Mouse (Mus musculus): ENCODE measurements around the gene Hspbp1.

Gene Hspbp1

DNA sequence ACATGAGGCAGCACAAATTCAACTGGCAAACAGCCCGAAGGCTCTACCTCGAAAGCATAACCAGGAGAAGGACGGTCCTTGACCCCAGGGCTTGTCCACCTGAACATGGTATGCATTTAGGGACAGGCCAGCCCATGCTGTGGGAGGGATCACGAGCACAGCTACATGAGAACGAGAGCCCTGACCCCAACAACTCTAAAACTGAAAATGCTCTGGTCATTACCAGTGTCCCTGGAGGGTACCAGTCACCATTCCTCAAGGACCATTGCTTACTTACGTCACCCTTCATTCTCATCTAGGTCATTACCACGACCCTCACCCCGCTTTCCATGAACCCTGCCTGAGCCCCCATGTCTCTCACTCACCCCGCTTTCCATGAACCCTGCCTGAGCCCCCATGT lies 15.7 kb downstream of the Hspbp1 start:
- in situ Hi-C loops (cut with MboI, MseI) = loop anchor here (25.0 kb wide), 1 partner anchor 1032 kb away; the partner anchor contains the start of genes Cnot3, Prpf31 and Tfpt

- in situ Hi-C loops (cut with MboI, MseI) = loop anchor here (25.0 kb wide), 1 partner anchor 1031 kb away; the partner anchor contains the start of genes Cnot3, Prpf31 and Tfpt
Observed at GRCm38 (mm10) chr7:4668506-4668905, 16.4 kb downstream of the Hspbp1 start.

GRCm38 (mm10) chr7:4666871-4667270 lies 18.0 kb downstream of the Hspbp1 start:
- in situ Hi-C loops (cut with MboI, MseI) = loop anchor here (25.0 kb wide), 1 partner anchor 1030 kb away; the partner anchor contains the start of genes Cnot3, Prpf31 and Tfpt

DNA sequence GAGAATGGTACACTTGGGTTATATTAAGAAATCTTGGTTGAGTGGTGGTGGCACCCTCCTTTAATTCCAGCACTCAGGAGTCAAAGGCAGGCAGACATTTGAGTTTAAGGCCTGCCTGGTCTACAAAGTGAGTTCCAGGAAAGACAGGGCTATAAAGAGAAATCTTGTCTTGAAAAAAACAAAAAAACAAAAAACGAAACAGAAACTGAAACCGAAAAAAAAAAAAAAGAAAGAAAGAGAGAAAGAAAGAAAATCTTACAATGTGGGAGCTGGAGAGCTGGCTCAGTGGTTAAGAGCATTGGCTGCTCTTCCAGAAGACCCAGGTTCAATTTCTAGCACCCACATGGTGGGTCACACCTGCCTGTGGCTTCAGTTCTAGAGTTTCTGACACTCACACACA lies 21.1 kb downstream of the Hspbp1 start:
- in situ Hi-C loops (cut with MboI, MseI) = loop anchor here (25.0 kb wide), 1 partner anchor 1026 kb away; the partner anchor contains the start of genes Cnot3, Prpf31 and Tfpt

DNA sequence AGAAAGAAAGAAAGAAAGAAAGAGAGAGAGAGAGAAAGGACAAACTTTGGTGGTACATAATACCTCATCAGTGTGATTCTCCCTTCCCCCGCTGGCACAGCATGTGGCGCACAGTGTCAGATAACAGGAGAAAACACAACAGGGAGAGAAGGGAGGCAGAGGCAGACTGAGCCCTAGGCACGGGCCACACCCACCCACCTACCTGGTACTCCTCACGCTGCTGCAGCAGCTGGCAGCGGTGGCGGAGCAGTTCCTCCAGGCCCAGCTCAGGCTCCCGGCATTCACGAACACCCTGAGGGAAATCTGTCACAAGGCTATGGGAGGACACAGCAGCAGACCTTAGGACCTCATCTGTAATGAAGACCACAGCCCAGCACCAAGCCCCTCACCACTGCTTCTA lies 21.7 kb downstream of the Hspbp1 start:
- in situ Hi-C loops (cut with MboI, MseI) = loop anchor here (25.0 kb wide), 1 partner anchor 1026 kb away; the partner anchor contains the start of genes Cnot3, Prpf31 and Tfpt

DNA sequence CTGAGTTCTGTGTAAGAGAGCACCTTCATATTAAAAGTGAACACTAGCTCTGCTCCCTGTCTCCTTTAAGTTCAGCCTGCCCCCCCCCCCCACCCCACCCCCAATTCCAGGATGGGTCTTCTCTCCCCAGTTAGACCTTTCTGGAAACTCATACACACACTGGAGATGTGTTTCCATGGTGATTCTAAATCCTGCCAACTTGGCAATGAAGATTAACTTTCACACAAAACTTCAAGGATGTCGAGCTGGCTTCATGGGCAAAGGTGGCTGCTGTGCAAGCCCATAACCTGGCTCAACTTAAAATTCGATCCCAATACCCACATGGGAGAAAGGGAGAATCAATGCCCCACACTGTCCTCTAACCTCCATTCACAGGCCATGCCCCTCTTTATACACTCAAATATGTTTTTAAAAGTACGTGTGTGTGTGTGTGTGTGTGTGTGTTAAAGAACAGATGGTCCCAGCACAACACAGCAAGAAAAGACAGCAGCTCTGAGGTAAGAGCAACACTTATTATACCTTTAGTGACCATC lies 24.9 kb downstream of the Hspbp1 start:
- in situ Hi-C loops (cut with MboI, MseI) = loop anchor here (25.0 kb wide), 1 partner anchor 1023 kb away; the partner anchor contains the start of genes Cnot3, Prpf31 and Tfpt

DNA sequence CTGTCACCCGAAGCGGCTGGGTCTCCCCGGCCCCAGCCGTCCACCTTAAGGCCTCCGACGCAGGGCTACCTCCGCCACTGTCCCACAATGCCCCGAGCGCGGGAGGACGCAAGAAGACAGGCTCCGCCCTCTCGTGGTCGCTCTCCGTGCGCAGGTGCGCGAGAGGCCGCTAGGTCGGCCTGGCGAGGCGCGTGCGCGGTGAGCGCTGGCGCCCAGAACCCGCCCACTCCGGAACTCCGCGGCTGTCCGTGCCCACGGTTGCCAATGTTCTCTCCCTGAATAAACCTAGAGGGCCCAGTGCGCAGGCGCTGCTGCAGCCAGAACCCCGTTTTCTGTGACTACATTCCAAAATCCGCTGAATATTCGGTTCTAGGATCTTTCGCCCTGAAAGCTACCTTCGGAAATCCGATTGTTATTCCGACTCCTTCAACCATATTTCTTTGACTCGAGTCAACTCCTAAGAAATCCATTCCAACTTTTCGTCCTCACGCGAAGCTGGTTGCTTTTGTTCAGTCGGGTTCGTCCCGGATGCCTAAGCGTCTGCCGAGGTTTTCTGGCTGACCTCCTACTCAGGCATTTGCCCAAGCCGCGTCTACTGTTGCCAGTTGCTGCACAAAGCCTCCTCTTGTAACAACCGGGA lies 25.8 kb downstream of the Hspbp1 start, which contains the start of gene Ppp6r1:
Ppp6r1 (minus strand) TSS at position 108 of the 640 bp plus-strand sequence.
- in situ Hi-C loops (cut with MboI, MseI) = loop anchor here (25.0 kb wide), 1 partner anchor 1022 kb away; the partner anchor contains the start of genes Cnot3, Prpf31 and Tfpt

DNA sequence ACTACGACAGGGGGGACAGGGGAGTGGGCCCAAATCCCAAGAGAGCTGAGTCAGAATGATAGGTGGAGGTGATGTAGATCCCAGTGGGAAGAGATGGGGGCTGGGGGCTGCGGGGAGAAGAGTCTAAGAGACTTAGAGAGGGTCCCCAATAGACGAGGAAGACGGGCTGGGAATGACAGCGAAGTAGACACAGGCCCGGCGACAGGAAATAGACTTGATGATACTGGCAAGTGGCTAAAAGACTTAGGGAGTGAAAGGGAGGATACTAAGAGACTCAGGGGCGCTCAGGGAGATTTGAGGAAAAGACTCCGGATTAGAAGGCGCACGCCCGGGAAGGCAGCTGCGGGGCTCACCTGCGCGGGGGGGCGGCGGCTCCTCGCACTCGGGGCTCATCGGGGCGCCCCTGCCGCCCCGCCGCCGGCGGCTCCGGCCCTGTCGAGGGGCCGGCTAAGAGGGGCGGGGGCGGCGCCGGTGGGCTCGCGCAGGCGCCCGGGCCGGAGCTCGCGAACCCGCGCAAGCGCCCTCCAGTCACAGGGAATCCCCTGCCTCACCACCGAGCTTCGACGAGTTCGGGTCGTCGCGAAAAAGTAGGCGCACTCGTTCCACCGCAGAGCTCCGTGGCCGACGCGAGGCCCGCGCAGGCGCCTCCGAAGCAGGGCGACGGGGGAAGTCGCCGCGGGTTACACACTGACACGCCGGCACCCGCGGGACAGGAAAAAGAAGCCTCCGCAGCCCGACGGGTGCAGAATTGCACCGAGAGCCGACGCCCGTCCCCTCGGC lies 26.6 kb downstream of the Hspbp1 start:
- in situ Hi-C loops (cut with MboI, MseI) = loop anchor here (25.0 kb wide), 1 partner anchor 1021 kb away; the partner anchor contains the start of genes Cnot3, Prpf31 and Tfpt

GRCm38 (mm10) chr7:4657521-4658127 lies 27.2 kb downstream of the Hspbp1 start:
- in situ Hi-C loops (cut with MboI, MseI) = loop anchor here (25.0 kb wide), 1 partner anchor 1020 kb away; the partner anchor contains the start of genes Cnot3, Prpf31 and Tfpt

DNA sequence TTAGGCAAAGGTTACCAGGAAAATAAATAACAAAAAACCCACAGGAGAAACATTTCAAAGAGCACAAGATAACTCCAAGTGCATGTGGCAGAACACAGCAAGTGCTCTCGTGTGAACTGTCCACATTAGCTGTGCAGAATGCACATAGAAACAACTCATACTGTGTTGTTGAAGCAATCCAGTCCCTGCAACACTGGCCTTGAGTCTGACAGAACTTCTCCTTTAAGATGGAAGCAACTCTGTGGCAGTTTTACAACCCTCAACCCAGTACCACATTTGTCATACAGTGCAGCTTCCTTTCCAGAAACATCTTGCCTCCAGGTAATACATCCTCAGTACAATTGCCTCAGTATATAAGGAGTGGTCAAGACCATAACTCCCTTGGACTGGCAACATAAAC lies 28.1 kb downstream of the Hspbp1 start:
- in situ Hi-C loops (cut with MboI, MseI) = loop anchor here (25.0 kb wide), 1 partner anchor 1020 kb away; the partner anchor contains the start of genes Cnot3, Prpf31 and Tfpt

DNA sequence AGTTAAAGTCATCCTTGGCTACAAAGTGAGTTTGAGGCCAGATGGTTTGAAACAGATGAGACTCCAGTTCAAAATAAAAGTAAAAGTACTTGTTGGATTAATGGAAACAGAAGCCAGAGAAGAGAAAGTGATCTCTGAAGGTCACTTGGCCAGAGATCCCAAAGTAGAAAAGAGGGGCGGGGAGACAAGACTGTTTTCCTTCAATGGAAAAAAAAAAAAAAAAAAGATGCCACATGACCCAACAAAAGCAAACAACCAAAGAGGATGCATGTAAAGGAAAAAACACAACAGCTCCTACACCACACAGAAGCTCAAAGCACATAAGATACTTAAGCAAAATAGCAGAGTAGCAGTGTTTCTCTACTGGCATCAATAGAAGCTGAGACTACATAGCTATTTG lies 29.0 kb downstream of the Hspbp1 start:
- in situ Hi-C loops (cut with MboI, MseI) = loop anchor here (25.0 kb wide), 1 partner anchor 1019 kb away; the partner anchor contains the start of genes Cnot3, Prpf31 and Tfpt

GRCm38 (mm10) chr7:4655393-4655792 lies 29.5 kb downstream of the Hspbp1 start:
- in situ Hi-C loops (cut with MboI, MseI) = loop anchor here (25.0 kb wide), 1 partner anchor 1018 kb away; the partner anchor contains the start of genes Cnot3, Prpf31 and Tfpt

GRCm38 (mm10) chr7:4654221-4654620 lies 30.6 kb downstream of the Hspbp1 start:
- in situ Hi-C loops (cut with MboI, MseI) = loop anchor here (25.0 kb wide), 1 partner anchor 1017 kb away; the partner anchor contains the start of genes Cnot3, Prpf31 and Tfpt

DNA sequence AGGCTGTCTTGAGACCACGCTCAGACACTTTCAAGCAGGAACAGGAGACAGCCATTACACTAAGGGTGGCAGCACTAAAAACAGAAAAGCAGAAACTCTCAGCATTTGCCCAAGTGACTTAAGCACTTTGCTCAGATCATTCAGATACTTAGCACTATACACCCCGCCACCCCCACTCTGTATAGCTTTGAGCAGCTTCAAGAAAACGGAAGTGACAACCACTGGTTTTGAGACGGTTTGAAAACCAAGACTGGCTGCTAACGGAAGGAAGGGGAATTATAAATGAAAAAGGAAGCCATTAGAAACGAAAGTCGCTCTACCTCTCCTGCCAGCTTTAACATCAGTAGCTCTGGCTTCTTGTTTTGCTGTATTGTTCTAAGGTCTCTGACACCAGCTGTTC lies 31.1 kb downstream of the Hspbp1 start:
- in situ Hi-C loops (cut with MboI, MseI) = loop anchor here (25.0 kb wide), 1 partner anchor 1016 kb away; the partner anchor contains the start of genes Cnot3, Prpf31 and Tfpt

GRCm38 (mm10) chr7:4653351-4653750 lies 31.5 kb downstream of the Hspbp1 start:
- in situ Hi-C loops (cut with MboI, MseI) = loop anchor here (25.0 kb wide), 1 partner anchor 1016 kb away; the partner anchor contains the start of genes Cnot3, Prpf31 and Tfpt

DNA sequence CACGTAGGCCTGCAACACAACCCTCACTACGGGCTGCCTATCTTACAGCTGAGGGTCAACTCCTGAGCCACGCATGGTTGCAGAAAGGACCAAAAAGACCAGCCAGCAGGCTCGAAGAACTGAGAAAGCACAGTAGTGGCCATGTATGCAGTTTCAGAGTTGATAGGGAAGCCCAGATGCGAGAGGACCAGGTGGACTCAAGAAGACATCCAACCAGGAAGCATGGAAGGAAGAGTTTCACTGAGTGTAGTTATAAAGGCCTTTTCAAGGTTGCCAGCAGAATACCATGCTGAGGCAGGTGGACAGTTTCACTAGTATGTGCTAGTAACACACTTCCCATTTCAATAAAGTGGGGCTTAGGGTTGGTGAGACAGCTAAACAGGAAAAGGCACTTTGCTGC lies 32.1 kb downstream of the Hspbp1 start:
- in situ Hi-C loops (cut with MboI, MseI) = loop anchor here (25.0 kb wide), 1 partner anchor 1015 kb away; the partner anchor contains the start of genes Cnot3, Prpf31 and Tfpt

DNA sequence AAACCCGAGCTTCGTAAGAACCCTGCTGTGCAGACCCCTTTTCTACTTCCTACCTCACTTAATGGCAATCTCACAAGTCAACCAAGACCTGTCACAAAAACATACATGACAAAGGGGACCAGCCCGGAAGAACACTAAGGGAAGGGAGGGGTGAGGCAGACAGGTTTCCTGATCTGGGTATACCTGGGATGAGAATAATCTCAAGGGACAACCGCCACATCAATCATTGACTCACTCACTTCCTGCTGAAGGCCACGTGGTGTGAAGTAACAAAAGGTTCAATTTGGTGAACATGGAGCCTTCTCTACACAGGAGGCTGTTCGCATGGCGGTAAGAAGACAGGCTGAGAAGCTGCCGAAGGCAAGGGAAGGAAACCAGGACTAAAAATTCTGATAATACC lies 33.3 kb downstream of the Hspbp1 start:
- in situ Hi-C loops (cut with MboI, MseI) = loop anchor here (25.0 kb wide), 1 partner anchor 1014 kb away; the partner anchor contains the start of genes Cnot3, Prpf31 and Tfpt

- in situ Hi-C loops (cut with MboI, MseI) = no loop called here
Observed at GRCm38 (mm10) chr7:4647992-4648391, 36.9 kb downstream of the Hspbp1 start.

DNA sequence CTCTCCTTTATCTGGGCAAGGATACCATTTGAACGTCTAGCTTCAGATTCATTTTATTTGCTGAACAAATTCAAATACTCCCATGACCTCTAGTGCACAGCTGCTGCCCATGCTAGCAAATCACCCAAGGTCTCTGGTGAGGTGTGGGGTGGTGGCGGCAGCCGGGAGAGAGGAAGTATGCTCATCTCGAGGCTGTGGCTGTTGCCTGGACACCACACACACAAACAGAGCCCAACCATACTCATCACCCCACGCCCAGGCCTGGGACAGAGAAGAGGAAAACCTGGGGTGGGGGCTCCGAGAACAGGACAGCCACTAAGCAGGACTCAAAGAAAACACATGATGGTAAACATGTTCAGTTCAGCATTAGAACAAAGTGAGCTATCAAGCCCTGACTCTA lies 37.6 kb downstream of the Hspbp1 start:
- in situ Hi-C loops (cut with MboI, MseI) = no loop called here

DNA sequence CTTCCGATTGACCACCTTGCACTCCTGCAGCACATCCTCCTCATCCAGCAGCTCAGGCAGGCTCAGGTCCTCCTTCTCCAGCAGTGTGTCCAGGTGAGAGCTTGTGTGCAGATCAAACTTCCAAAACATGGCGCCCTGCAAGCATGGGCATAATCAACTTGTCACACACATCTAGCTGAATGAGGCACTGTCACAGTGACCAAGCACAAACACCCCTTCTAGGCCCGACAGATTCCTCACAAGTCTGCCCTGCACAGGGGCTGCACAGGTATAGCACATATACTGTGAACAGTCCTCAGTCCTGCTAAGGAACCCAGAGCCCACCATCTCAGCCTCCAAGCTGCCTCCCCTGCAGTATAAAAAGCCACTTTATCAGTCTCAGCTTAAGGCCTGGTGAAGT lies 38.1 kb downstream of the Hspbp1 start:
- in situ Hi-C loops (cut with MboI, MseI) = no loop called here

- in situ Hi-C loops (cut with MboI, MseI) = no loop called here
Observed at GRCm38 (mm10) chr7:4643225-4643624, 41.6 kb downstream of the Hspbp1 start.

All from T-helper 1 cell (primary cell).